Mouse (Mus musculus) lung, postnatal 0 days (tissue): ENCODE results near the gene Fbxo39. TPM values are rescaled to one million over a fixed set of nuclear protein-coding genes. Genes with fewer than 3 reads are reported as not detected.
"Not testable (repeated sequence)": the region's sequence is repeated elsewhere in the genome, so short reads cannot be mapped to it uniquely, and the experiment has no call there.

Source experiments
- ATAC-seq: fragments of 200-750 bp; cut with Nextera tagmentation; 2 replicates; pipeline ENCODE4 v1.8.0; 2017; ENCODE audit warnings: moderate library complexity
- DNase-seq: peaks from one replicate; pipeline ENCODE4 v3.0.0-alpha.2; 2016; ENCODE audit warnings: low spot score
- H3K27ac ChIP-seq: fragments of 300-500 bp; sonication (generic); 2 replicates; pipeline ENCODE4 v1.5.1; 2014; ENCODE audit warnings: antibody characterized with exemption, mild to moderate bottlenecking, low read length, mixed read lengths
- H3K27me3 ChIP-seq: fragments of 300-500 bp; sonication (generic); replicated peaks from 2 replicates; pipeline ENCODE4 v1.6.1; 2014; ENCODE audit warnings: low read length, mixed read lengths; ENCODE audit not compliant: insufficient read depth
- H3K36me3 ChIP-seq: fragments of 300-500 bp; sonication (generic); 2 replicates; pipeline ENCODE4 v1.6.1; 2014; ENCODE audit warnings: low read length, mixed read lengths; ENCODE audit not compliant: insufficient read depth
- H3K4me1 ChIP-seq: fragments of 300-500 bp; sonication (generic); 2 replicates; pipeline ENCODE4 v1.6.1; 2014; ENCODE audit warnings: antibody characterized with exemption, low read depth, low read length, mixed read lengths; ENCODE audit not compliant: insufficient read depth
- H3K4me2 ChIP-seq: fragments of 300-500 bp; sonication (generic); replicated peaks from 2 replicates; pipeline ENCODE4 v1.6.1; 2014; ENCODE audit warnings: low read depth, mild to moderate bottlenecking, low read length, moderate library complexity, mixed read lengths
- H3K4me3 ChIP-seq: fragments of 300-500 bp; sonication (generic); 2 replicates; pipeline ENCODE4 v1.5.1; 2014; ENCODE audit warnings: low read depth, low read length
- H3K9ac ChIP-seq: fragments of 300-500 bp; sonication (generic); replicated peaks from 2 replicates; pipeline ENCODE4 v1.6.1; 2014; ENCODE audit warnings: low read depth, mild to moderate bottlenecking
- H3K9me3 ChIP-seq: fragments of 300-500 bp; sonication (generic); 2 replicates; pipeline ENCODE4 v1.6.1; 2016; ENCODE audit warnings: low read length, mixed read lengths
- CTCF ChIP-seq: IDR thresholded peaks from 2 replicates; pipeline ENCODE4 v1.5.1; 2016; ENCODE audit warnings: antibody characterized with exemption, mild to moderate bottlenecking
- EP300 ChIP-seq: IDR thresholded peaks from 2 replicates; pipeline ENCODE4 v1.6.1; 2016; ENCODE audit warnings: antibody characterized with exemption, mild to moderate bottlenecking, control low read depth
- WGBS: fragments of 180-500 bp; shearing (Covaris S2); extraction: QIAGEN DNeasy Blood & Tissue Kit; methylation state at CpG from one replicate; pipeline ENCODE4 v1.1.7; 2014; 5-methylcytosine and 5-hydroxymethylcytosine counted together
- polyA plus RNA-seq: library from polyadenylated mRNA; unstranded; fragments of >200 nt; fragmentation: Nextera tagmentation; extraction: Ambion mirVana; gene quantifications from 2 replicates; pipeline ENCODE4 v1.2.1, GENCODE M21; 2015

Fbxo39 gene
- polyA plus RNA-seq, 1 experiment from 2014 or later, result not detected

DNA sequence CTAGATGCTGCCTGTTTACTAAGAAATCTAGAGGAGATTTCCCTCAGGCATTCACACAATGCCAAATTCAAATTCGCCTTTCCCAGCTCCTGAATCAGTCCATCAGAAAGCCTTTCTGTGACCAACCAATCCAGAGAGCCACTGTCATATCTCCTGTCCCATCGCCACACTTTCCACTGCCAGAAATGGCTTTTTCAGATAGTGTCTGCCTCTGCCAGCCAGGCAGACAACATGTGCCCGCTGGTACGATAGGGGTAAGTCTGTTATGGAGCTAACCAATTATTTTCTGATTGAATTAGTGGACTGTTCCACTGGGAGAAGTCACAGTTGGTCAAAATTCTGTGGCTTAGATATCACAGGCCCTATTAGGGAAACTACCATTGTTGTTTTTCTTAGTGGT lies 20.4 kb downstream of the Fbxo39 start:
- ATAC-seq, result no peak
- H3K4me3 ChIP-seq, result no peak overlapping the region
- H3K27me3 ChIP-seq, result no peaks in the 10 kb centered on the region
- no peak overlapping the region for H3K27ac ChIP-seq
- no peaks in the 10 kb centered on the region for H3K36me3 ChIP-seq
- WGBS, result 81% methylated on average over 4 of the region's 4 CpGs
- H3K4me2 ChIP-seq, result no peak overlapping the region
- TF ChIP-seq EP300, result no peak
- TF ChIP-seq CTCF, result no peak
- H3K4me1 ChIP-seq, result no peaks in the 10 kb centered on the region
- DNase-seq, result no peak
- no peak overlapping the region for H3K9ac ChIP-seq
- no peaks in the 10 kb centered on the region for H3K9me3 ChIP-seq

DNA sequence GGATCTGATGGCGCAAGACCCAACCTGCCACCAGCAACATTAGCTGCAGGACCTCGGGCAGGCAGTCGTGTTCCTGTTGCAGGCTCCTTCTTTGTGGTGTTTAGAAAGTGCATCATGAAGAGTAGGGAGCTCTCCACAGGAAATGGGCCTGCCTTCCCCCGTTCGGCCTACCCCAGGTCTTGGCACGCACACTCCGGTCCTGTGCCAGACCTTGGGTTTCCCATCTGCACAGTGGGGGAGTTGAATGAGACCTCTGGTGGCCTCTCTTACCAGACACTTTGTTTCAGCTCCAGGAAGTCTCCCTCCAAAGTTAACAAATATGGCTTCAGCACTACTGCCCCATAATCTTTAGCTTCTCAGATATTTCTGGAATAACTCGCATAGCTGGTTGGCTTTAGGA lies 22.5 kb downstream of the Fbxo39 start:
- no peak overlapping the region for H3K9ac ChIP-seq
- DNase-seq (no peak), ATAC-seq (no peak)
- no peaks in the 10 kb centered on the region for H3K4me1 ChIP-seq
- TF ChIP-seq EP300 (no peak), CTCF (no peak)
- no peak overlapping the region for H3K27ac ChIP-seq
- no peaks in the 10 kb centered on the region for H3K36me3 ChIP-seq
- no peaks in the 10 kb centered on the region for H3K27me3 ChIP-seq
- H3K9me3 ChIP-seq, result no peaks in the 10 kb centered on the region
- H3K4me3 ChIP-seq, result no peak overlapping the region
- H3K4me2 ChIP-seq, result no peak overlapping the region
- 55% methylated on average over 8 of the region's 8 CpGs for WGBS

DNA sequence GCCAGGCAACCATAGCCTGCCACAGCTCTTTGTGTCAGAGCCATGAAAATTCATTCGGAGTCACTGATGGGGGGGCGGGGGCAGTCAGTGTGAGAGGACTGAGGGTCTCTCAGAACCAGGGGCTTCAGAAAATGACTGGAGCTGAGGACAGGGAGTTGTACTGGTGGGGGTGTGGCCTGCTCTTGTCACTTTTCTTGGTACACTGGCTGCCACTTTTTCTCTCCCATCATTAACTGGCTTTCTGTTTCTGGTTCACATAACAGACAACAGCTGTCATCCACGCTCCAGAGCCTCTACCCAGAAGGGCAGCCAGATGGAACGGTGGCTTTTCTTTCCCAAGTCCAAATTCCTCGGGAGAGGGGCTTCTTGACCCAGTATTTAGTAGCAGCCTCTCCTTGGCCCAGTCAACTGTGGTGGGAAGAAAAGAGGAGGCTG lies 24.2 kb downstream of the Fbxo39 start:
- H3K27ac ChIP-seq, result no peak overlapping the region
- TF ChIP-seq CTCF, result no peak
- TF ChIP-seq EP300, result no peak
- ATAC-seq (no peak), DNase-seq (peak; percentile 49)
- H3K9me3 ChIP-seq, result no peaks in the 10 kb centered on the region
- no peaks in the 10 kb centered on the region for H3K36me3 ChIP-seq
- no peaks in the 10 kb centered on the region for H3K27me3 ChIP-seq
- no peaks in the 10 kb centered on the region for H3K4me1 ChIP-seq
- H3K4me3 ChIP-seq, result no peak overlapping the region
- no peak overlapping the region for H3K4me2 ChIP-seq
- H3K9ac ChIP-seq, result no peak overlapping the region
- WGBS, result 56% methylated on average over 5 of the region's 5 CpGs

DNA sequence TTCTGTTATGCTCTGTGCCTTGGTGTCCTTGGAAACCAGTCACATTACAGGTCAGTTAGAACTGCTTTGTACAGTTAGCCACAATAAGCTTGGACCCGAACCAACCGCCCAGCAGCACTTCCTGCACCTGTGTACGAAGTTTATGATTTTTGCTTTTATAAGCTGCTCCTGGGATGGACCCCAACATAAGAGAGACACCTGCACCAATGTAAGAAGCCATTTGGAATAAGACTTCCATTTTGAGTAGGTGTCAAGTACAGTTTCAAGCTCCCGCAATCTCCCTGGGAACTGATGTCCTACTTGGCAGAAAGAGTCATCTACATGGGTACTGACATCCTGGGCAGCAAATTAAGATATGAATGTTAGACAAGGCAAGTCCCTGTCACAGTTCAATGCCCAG lies 25.5 kb downstream of the Fbxo39 start:
- 80% methylated on average over 4 of the region's 4 CpGs for WGBS
- Histone ChIP-seq H3K9ac (no peak overlapping the region), H3K27ac (no peak overlapping the region), H3K4me2 (no peak overlapping the region), H3K9me3 (no peaks in the 10 kb centered on the region), H3K4me3 (no peak overlapping the region), H3K36me3 (no peaks in the 10 kb centered on the region), H3K4me1 (no peaks in the 10 kb centered on the region), H3K27me3 (no peaks in the 10 kb centered on the region)
- no peak for TF ChIP-seq CTCF
- TF ChIP-seq EP300, result no peak
- ATAC-seq (no peak), DNase-seq (no peak)

DNA sequence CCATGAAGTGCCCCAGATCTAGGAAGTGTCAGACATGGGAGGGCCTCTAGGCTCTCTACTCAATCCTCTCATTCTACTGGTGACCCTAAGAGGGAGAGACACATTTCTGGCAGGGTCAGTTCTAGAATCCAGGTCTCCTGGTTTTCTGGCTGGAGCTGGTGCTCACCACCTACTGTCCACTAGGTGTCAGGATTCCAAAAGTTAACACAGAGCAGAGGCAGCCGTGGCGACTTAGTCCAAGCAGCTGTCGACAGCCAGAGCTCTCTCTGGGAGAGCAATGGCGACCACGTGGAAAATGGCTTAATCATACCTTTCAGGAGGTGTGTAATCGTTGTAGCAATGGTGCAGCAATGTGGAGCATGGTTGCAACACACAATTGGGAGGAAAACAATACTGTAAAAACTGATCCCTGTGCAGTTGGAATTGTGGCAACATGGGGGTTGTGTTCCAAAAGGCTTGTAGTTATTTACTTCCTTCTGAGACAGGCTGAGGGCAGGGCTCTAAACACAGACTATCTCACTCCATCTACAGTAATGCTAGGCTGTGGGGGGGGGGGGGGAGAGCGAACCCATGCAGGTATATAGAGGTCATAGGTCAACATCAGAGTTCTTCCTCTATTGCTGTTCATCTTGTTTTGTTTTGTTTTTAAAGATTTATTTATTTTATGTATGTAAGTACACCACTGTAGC lies 28.4 kb downstream of the Fbxo39 start:
- Histone ChIP-seq H3K4me1 (no peaks in the 10 kb centered on the region), H3K27me3 (no peaks in the 10 kb centered on the region), H3K9ac (no peak overlapping the region), H3K4me2 (no peak overlapping the region), H3K4me3 (no peak overlapping the region), H3K27ac (no peak overlapping the region), H3K9me3 (no peaks in the 10 kb centered on the region), H3K36me3 (no peaks in the 10 kb centered on the region)
- DNase-seq (peak; percentile 88), ATAC-seq (peak; percentile 80)
- no peak for TF ChIP-seq EP300
- TF ChIP-seq CTCF, result peak; percentile 82
- WGBS, result 13% methylated on average over 7 of the region's 7 CpGs

DNA sequence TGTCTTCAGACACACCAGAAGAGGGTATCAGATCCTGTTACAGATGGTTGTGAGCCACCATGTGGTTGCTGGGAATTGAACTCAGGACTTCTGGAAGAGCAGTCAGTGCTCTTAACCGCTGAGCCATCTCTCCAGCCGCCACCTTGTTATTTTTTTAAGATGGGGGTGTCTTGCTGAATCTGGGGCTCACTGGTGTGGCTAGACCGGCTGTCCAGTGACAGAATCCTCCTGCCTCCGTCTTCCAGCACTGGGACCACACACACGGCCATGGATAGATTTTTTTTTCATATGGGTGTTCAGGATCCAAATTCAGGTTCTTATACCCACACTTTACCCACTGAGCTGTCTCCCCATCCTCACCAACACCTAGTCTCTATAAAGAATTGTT lies 29.0 kb downstream of the Fbxo39 start:
- H3K9ac ChIP-seq, H3K9me3 ChIP-seq, ATAC-seq, H3K27me3 ChIP-seq, H3K36me3 ChIP-seq, DNase-seq, H3K27ac ChIP-seq, H3K4me2 ChIP-seq, H3K4me3 ChIP-seq, H3K4me1 ChIP-seq: not testable (repeated sequence)
- WGBS, result 89% methylated on average over 5 of the region's 5 CpGs

DNA sequence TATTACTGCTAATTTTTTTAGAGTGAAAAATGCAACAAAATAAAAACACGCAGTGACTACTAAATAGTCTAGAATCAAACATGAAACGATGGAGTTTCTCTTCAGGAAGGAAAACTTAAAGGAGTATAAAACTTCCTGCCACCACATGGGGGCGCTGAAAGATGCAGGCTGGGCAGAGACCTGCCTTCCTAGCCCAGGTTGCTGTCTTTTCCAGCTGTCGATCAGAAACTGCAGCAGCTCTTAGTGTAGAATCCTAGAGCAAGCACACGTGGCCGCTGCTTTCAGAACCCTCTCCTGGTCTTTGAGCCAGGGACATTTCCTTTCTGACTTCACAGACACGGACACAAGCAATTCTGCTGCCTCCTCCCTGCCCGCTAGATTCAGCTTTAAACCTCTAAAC lies 29.7 kb downstream of the Fbxo39 start:
- H3K36me3 ChIP-seq, result no peaks in the 10 kb centered on the region
- H3K4me1 ChIP-seq, result peaks cover 2% of the 10 kb centered on the region; the same call in 1 of the 2 replicates
- peak; percentile 80 for DNase-seq
- ATAC-seq, result peak; percentile 41; the same call in 1 of the 2 replicates
- no peak overlapping the region for H3K27ac ChIP-seq
- no peak overlapping the region for H3K4me2 ChIP-seq
- no peak overlapping the region for H3K9ac ChIP-seq
- no peak overlapping the region for H3K4me3 ChIP-seq
- TF ChIP-seq CTCF (peak; percentile 77), EP300 (no peak)
- no peaks in the 10 kb centered on the region for H3K27me3 ChIP-seq
- WGBS, result 21% methylated on average over 8 of the region's 8 CpGs
- H3K9me3 ChIP-seq, result no peaks in the 10 kb centered on the region
